Mouse (Mus musculus) MEL (cell line): ENCODE measurements around the gene Icam5.

Source experiments
- CTCF ChIP-seq, 3 experiments: IDR thresholded peaks in 2 of 3; conservative IDR thresholded peaks in 1 of 3; 2 replicates each; pipeline ENCODE4 v1.5.1; 2011 to 2012; ENCODE audit warnings: low read length in 3 of 3, low read depth in 2 of 3, mild to moderate bottlenecking in 2 of 3, improper control_type of control experiment in 1 of 3, inconsistent platforms in 1 of 3, mixed read lengths in 1 of 3, moderate library complexity in 1 of 3; ENCODE audit not compliant: control insufficient read depth in 1 of 3, insufficient read depth in 1 of 3, poor library complexity in 1 of 3, severe bottlenecking in 1 of 3
- GATA1 ChIP-seq: IDR thresholded peaks from 2 replicates; pipeline ENCODE4 v1.6.1; 2011; ENCODE audit warnings: low read depth, low read length, improper control_type of control experiment
- KAT2A ChIP-seq: conservative IDR thresholded peaks from 2 replicates; pipeline ENCODE4 v1.6.1; 2012; ENCODE audit warnings: low read depth, low read length, improper control_type of control experiment, inconsistent platforms
- MAX ChIP-seq: IDR thresholded peaks from 2 replicates; pipeline ENCODE4 v1.6.1; 2011; ENCODE audit warnings: low read length, improper control_type of control experiment
- MAZ ChIP-seq: IDR thresholded peaks from 2 replicates; pipeline ENCODE4 v1.6.1; 2012; ENCODE audit warnings: low read depth, mild to moderate bottlenecking, inconsistent platforms, low read length, improper control_type of control experiment
- POLR2A ChIP-seq, 2 experiments: IDR thresholded peaks; 2 replicates each; pipeline ENCODE4 v1.6.1; 2011 to 2012; ENCODE audit warnings: low read length in 2 of 2, mild to moderate bottlenecking in 2 of 2, control low read depth in 1 of 2, improper control_type of control experiment in 1 of 2, low read depth in 1 of 2, moderate library complexity in 1 of 2; ENCODE audit not compliant: control insufficient read depth in 1 of 2, insufficient read depth in 1 of 2, poor library complexity in 1 of 2
- UBTF ChIP-seq: IDR thresholded peaks from 2 replicates; pipeline ENCODE4 v1.6.1; 2012; ENCODE audit warnings: low read depth, mild to moderate bottlenecking, inconsistent platforms, low read length, improper control_type of control experiment, moderate library complexity, borderline replicate concordance; ENCODE audit not compliant: insufficient read depth

GRCm38 (mm10) chr9:21001651-21002200 lies 30.1 kb upstream of the Icam5 start:
- TF ChIP-seq CTCF (IDR thresholded peaks at IDR 0.05 in 2 of 3, conservative IDR thresholded peaks at IDR 0.05 in 1 of 3; ENCODE audit: control insufficient read depth in 1 of 3, insufficient read depth in 1 of 3, low read depth in 2 of 3, low read length in 3 of 3, poor library complexity in 1 of 3, severe bottlenecking in 1 of 3) = no peak
- no peak for TF ChIP-seq UBTF
- 0 out of 2 replicates have a peak, but pooled peaks have one; percentile 41 for TF ChIP-seq GATA1
- no peak for TF ChIP-seq MAX
- no peak for TF ChIP-seq MAZ
- TF ChIP-seq KAT2A = no peak
- TF ChIP-seq POLR2A (IDR thresholded peaks at IDR 0.05; ENCODE audit: control insufficient read depth in 1 of 2, insufficient read depth in 1 of 2, low read depth in 1 of 2, low read length in 2 of 2, poor library complexity in 1 of 2) = no peak
